Mouse (Mus musculus): Measurements from ENCODE around the gene Thumpd3.

- TF ChIP-seq POLR2A (IDR thresholded peaks at IDR 0.05; ENCODE audit: low read depth, low read length) = no peak
- TF ChIP-seq CTCF (IDR thresholded peaks at IDR 0.05; ENCODE audit: extremely low read depth, insufficient read depth, insufficient read length, insufficient replicate concordance) = no peak
These were observed 29.2 kb downstream of the Thumpd3 start for GRCm38 (mm10) chr6:113075261-113075660.
